Mouse (Mus musculus) cerebellum, postnatal 4 days (tissue): ENCODE data around the gene Otog.

Experiments used
- DNase-seq, 2 experiments: peaks; one replicate each; pipeline ENCODE4 v3.0.0; 2022; ENCODE audit warnings: low spot score in 2 of 2, mixed read lengths in 1 of 2

Gene Otog

GRCm38 (mm10) chr7:46240696-46241095 lies at the start of gene Otog:
Gene Otog, plus strand, starts transcription at chr7:46240987.
- DNase-seq: no peak

- DNase-seq: no peak
Measured at GRCm38 (mm10) chr7:46195356-46195755, 45.4 kb upstream of the Otog start.

GRCm38 (mm10) chr7:46200021-46200420 lies 40.8 kb upstream of the Otog start:
- DNase-seq: no peak

GRCm38 (mm10) chr7:46201649-46202048 lies 39.1 kb upstream of the Otog start:
- no peak for DNase-seq

- DNase-seq: peak; percentile 59 to 75
Measured at GRCm38 (mm10) chr7:46204046-46204471, 36.7 kb upstream of the Otog start.

GRCm38 (mm10) chr7:46204775-46205174 lies 36.0 kb upstream of the Otog start:
- DNase-seq: no peak

- DNase-seq: no peak
Measured at GRCm38 (mm10) chr7:46208131-46208530, 32.7 kb upstream of the Otog start.

- no peak for DNase-seq
Measured at GRCm38 (mm10) chr7:46210276-46210675, 30.5 kb upstream of the Otog start.

GRCm38 (mm10) chr7:46216481-46216880 lies 24.3 kb upstream of the Otog start:
- no peak for DNase-seq

GRCm38 (mm10) chr7:46218415-46218814 lies 22.4 kb upstream of the Otog start:
- DNase-seq: no peak

GRCm38 (mm10) chr7:46220591-46221129 lies 20.1 kb upstream of the Otog start:
- DNase-seq: no peak

GRCm38 (mm10) chr7:46226253-46226652 lies 14.5 kb upstream of the Otog start:
- peak in 1 of 2 experiments; percentile 43 for DNase-seq

GRCm38 (mm10) chr7:46226936-46227335 lies 13.9 kb upstream of the Otog start:
- peak in 1 of 2 experiments; percentile 63 for DNase-seq

- no peak for DNase-seq
Measured at GRCm38 (mm10) chr7:46235948-46236347, 4.8 kb upstream of the Otog start.

GRCm38 (mm10) chr7:46236363-46236762 lies 4.4 kb upstream of the Otog start:
- DNase-seq: no peak

- DNase-seq: no peak
Measured at GRCm38 (mm10) chr7:46237192-46237591, 3.6 kb upstream of the Otog start.

GRCm38 (mm10) chr7:46238346-46238745 lies 2.4 kb upstream of the Otog start, which contains the start of gene Ush1c:
Gene Ush1c, minus strand, starts transcription at chr7:46238503.
- DNase-seq: no peak

GRCm38 (mm10) chr7:46240091-46240490 lies 696 bp upstream of the Otog start:
- DNase-seq: no peak

GRCm38 (mm10) chr7:46246876-46247275 lies 6.1 kb downstream of the Otog start:
- no peak for DNase-seq

GRCm38 (mm10) chr7:46247606-46248005 lies 6.8 kb downstream of the Otog start:
- DNase-seq: no peak

GRCm38 (mm10) chr7:46251841-46252240 lies 11.1 kb downstream of the Otog start:
- DNase-seq: no peak

GRCm38 (mm10) chr7:46276156-46276555 lies 35.4 kb downstream of the Otog start:
- DNase-seq: no peak

- peak in 1 of 2 experiments; percentile 68 for DNase-seq
Measured at GRCm38 (mm10) chr7:46279946-46280345, 39.2 kb downstream of the Otog start.

- no peak for DNase-seq
Measured at GRCm38 (mm10) chr7:46280896-46281295, 40.1 kb downstream of the Otog start.
